Mouse (Mus musculus): ENCODE data around the gene Msh5. TPM values are rescaled to one million over a fixed set of nuclear protein-coding genes. Genes with fewer than 3 reads are reported as not detected.
A peak's percentile ranks its signal among the peaks of the same experiment; 100 is the strongest.
"Not testable (repeated sequence)": the region's sequence is repeated elsewhere in the genome, so short reads cannot be mapped to it uniquely, and the experiment has no call there.

The Msh5 gene
- polyA plus RNA-seq, 1 experiment = 15.5 TPM

DNA sequence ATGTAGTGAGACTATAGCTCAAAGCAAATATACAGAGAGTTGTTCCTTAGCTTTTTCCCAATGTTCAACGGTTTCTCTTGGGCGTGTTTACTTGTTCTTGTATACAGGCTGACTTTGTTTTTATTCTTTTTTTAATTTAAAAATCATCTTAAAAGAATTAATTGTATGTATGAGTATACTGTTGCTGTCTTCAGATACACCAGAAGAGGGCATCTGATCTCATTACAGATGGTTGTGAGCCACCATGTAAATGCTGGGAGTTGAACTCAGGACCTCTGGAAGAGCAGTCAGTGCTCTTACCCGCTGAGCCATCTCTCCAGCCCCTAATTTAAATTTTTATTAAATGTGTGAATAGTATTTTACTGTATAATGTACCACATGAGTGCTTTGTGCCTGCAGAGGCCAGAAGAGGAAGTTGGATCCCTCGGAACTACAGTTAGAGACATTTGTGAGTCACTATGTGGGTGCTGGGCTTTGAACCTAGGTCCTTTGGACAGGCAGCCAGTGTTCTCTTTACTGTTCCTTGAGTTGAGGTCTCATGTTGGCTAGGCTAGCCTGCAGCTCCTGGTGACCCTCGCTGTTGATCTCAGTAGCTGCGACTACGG, 39.1 kb downstream of the Msh5 start:
- TF ChIP-seq POLR2A (IDR thresholded peaks at IDR 0.05; ENCODE audit: control insufficient read depth, extremely low read depth, insufficient read depth, low read length, poor library complexity) (no peak), CTCF (IDR thresholded peaks at IDR 0.05; ENCODE audit: borderline replicate concordance, control insufficient read depth, extremely low read depth, insufficient read depth, low read length, poor library complexity) (no peak)
- Histone ChIP-seq H3K4me1 (replicated peaks; ENCODE audit: control insufficient read depth, insufficient read depth, low read length) (peaks cover 4% of the 10 kb centered on the region), H3K36me3 (ENCODE audit: control insufficient read depth, insufficient read depth, low read length) (peaks cover 30% of the 10 kb centered on the region), H3K4me3 (ENCODE audit: control insufficient read depth, insufficient read depth, low read length) (no peak overlapping the region), H3K27me3 (ENCODE audit: control insufficient read depth, insufficient read depth, low read length) (no peaks in the 10 kb centered on the region), H3K27ac (ENCODE audit: control insufficient read depth, insufficient read depth, low read length) (no peak overlapping the region)
- DNase-seq = no peak
- WGBS = 95% methylated on average over 7 of the region's 7 CpGs

DNA sequence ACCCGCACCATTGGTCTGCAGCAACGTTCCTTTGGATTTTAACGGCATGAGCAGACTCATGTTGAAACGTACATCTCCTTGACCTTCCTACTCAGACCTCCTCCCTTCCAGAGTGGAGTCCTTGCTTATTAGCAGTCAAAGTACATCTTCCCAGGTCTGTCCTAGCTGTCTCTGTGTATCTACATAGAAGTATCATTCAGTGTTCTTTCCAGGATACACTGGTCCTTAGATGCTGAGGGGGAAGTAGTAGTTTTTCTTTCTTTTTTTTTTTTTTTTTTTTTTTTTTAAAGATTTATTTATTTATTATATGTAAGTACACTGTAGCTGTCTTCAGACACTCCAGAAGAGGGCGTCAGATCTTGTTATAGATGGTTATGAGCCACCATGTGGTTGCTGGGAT, 40.6 kb downstream of the Msh5 start:
- 96% methylated on average over 4 of the region's 5 CpGs for WGBS
- H3K4me3 ChIP-seq (ENCODE audit: control insufficient read depth, insufficient read depth, low read length); H3K27me3 ChIP-seq (ENCODE audit: control insufficient read depth, insufficient read depth, low read length); DNase-seq; H3K27ac ChIP-seq (ENCODE audit: control insufficient read depth, insufficient read depth, low read length): not testable (repeated sequence)
- Histone ChIP-seq H3K36me3 (ENCODE audit: control insufficient read depth, insufficient read depth, low read length) (peaks cover 21% of the 10 kb centered on the region), H3K4me1 (replicated peaks; ENCODE audit: control insufficient read depth, insufficient read depth, low read length) (peaks cover 14% of the 10 kb centered on the region)

DNA sequence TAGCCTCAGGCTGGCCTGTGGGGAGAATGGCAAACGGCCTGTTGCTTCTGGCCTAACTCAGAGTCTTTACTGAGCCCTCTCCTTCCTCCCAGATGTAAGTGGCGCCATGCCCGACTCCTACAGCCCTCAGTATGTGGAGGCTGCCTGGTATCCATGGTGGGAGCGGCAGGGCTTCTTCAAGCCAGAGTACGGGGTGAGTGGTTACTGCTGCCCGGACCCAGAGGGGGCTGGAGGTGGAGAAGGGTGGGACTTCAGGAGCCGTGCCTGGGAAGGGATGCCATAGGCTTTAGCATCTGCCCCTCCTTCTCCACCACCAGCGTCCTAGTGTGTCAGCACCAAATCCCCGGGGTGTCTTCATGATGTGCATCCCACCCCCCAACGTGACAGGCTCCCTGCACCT, 41.4 kb downstream of the Msh5 start:
- H3K27me3 ChIP-seq (ENCODE audit: control insufficient read depth, insufficient read depth, low read length) = no peaks in the 10 kb centered on the region

DNA sequence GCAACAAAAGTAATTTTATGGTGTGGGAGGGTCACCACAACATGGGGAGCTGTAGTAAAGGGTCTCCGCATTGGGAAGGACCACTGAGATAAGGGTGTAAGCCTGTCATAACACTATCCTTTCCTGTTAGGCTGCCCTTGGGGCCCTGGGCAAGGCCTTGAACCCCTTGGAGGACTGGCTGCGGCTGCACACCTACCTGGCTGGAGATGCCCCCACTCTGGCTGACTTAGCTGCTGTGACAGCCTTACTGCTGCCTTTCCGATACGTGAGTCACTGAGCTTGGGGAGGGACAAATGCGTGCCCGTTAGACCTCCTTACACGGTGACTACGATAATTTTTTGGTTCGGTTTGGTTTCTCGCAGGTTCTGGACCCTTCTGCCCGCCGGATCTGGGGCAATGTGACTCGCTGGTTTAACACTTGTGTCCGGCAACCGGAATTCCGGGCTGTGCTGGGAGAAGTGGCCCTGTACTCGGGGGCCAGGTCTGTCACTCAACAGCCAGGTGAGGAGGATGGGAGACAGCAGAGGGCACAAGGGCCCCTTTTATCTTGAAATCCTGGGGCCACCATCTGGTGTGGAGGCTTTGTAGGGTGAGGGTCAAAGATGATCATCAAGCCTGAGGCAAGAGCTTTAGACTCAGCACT, 42.3 kb downstream of the Msh5 start:
- DNase-seq = no peak
- WGBS = 97% methylated on average over 17 of the region's 17 CpGs
- no peak for TF ChIP-seq POLR2A (IDR thresholded peaks at IDR 0.05; ENCODE audit: control insufficient read depth, extremely low read depth, insufficient read depth, low read length, poor library complexity)
- no peak for TF ChIP-seq CTCF (IDR thresholded peaks at IDR 0.05; ENCODE audit: borderline replicate concordance, control insufficient read depth, extremely low read depth, insufficient read depth, low read length, poor library complexity)
- H3K4me1 ChIP-seq (replicated peaks; ENCODE audit: control insufficient read depth, insufficient read depth, low read length) = peaks cover 21% of the 10 kb centered on the region
- no peak overlapping the region for H3K27ac ChIP-seq (ENCODE audit: control insufficient read depth, insufficient read depth, low read length)
- H3K27me3 ChIP-seq (ENCODE audit: control insufficient read depth, insufficient read depth, low read length) = no peaks in the 10 kb centered on the region
- no peak overlapping the region for H3K4me3 ChIP-seq (ENCODE audit: control insufficient read depth, insufficient read depth, low read length)
- peaks cover 14% of the 10 kb centered on the region for H3K36me3 ChIP-seq (ENCODE audit: control insufficient read depth, insufficient read depth, low read length)

More for the DNA sequence above, 41.4 kb downstream of the Msh5 start:
- 97% methylated on average over 10 of the region's 10 CpGs for WGBS
- H3K36me3 ChIP-seq (ENCODE audit: control insufficient read depth, insufficient read depth, low read length) = peaks cover 14% of the 10 kb centered on the region
- H3K4me3 ChIP-seq (ENCODE audit: control insufficient read depth, insufficient read depth, low read length) = no peak overlapping the region
- no peak overlapping the region for H3K27ac ChIP-seq (ENCODE audit: control insufficient read depth, insufficient read depth, low read length)
- peaks cover 14% of the 10 kb centered on the region for H3K4me1 ChIP-seq (replicated peaks; ENCODE audit: control insufficient read depth, insufficient read depth, low read length)
- no peak for DNase-seq
- TF ChIP-seq CTCF (IDR thresholded peaks at IDR 0.05; ENCODE audit: borderline replicate concordance, control insufficient read depth, extremely low read depth, insufficient read depth, low read length, poor library complexity) = no peak
- no peak for TF ChIP-seq POLR2A (IDR thresholded peaks at IDR 0.05; ENCODE audit: control insufficient read depth, extremely low read depth, insufficient read depth, low read length, poor library complexity)

DNA sequence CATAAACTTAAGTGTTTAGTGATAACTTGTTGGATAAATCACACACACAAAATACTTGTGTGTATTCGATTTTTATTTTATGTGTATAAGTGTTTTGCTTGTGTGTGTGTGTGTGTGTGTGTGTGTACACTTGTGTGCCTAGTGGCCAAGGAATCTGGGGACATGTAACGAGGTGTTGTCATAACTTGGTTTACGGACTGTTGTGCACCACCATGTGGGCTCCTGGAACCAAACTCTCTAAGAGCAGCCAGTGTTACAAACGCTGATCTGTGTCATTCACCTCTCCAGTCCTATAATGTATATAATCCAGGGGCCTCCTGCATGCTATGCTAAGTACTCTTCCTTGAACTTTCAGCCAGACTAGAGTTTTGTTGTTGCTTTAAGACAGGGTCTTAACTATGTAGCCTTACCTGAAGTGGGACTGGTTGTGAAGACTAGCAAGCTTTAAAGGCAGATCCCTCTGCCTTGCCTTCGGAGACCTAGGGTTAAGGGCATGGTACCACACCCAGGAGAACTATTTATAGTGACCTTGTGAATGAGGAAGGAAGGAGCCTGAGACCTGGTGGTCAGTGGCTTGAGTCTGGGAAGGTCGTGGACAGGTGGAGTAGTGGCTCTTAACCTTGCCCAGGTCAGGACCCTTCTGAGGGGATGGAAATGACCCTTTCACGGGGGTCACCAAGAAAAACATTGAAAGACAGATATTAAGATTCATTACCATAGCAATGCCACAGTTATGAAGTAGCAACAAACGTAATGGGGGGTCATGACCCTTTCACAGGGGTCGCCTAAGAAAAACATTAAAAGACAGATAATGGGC, 43.3 kb downstream of the Msh5 start:
- H3K27ac ChIP-seq (ENCODE audit: control insufficient read depth, insufficient read depth, low read length) = no peak overlapping the region
- peaks cover 14% of the 10 kb centered on the region for H3K36me3 ChIP-seq (ENCODE audit: control insufficient read depth, insufficient read depth, low read length)
- peaks cover 29% of the 10 kb centered on the region for H3K4me1 ChIP-seq (replicated peaks; ENCODE audit: control insufficient read depth, insufficient read depth, low read length)
- DNase-seq = no peak
- no peaks in the 10 kb centered on the region for H3K27me3 ChIP-seq (ENCODE audit: control insufficient read depth, insufficient read depth, low read length)
- no peak for TF ChIP-seq POLR2A (IDR thresholded peaks at IDR 0.05; ENCODE audit: control insufficient read depth, extremely low read depth, insufficient read depth, low read length, poor library complexity)
- WGBS = 42% methylated on average over 9 of the region's 9 CpGs
- no peak overlapping the region for H3K4me3 ChIP-seq (ENCODE audit: control insufficient read depth, insufficient read depth, low read length)

DNA sequence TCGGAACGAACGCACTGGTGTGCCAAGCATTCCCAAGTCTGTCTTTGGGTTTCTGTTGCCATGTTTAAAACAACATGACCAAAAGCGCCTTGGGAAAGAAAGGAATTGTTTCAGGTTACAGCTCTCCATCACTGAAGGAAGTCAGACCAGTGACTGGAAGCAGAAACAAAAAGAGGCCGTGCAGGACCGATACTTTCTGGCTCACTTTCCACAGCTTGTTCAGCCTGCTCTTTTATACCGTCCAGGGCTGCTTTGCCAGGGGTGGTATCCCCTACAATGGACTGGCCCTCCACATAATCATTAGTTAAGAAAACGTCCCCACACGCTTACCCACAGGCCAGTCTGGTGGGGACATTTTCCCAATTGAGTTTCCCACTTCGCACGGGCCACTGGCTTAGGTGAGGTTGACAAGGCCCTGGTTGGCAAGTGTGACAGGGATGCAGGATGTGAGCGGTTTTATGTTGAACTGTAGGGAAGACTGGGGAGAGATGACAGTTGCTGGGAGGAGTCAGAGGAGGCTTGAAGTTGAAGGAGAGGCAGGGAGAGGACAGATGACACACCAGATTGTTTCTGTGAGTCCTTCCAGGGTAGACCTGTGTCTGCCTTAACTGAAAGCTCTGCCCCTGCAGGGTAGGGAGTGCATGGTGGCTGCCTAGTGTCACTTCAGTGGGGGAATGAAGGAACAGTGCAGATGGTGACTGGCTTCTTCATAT, 44.2 kb downstream of the Msh5 start:
- peaks cover 22% of the 10 kb centered on the region for H3K36me3 ChIP-seq (ENCODE audit: control insufficient read depth, insufficient read depth, low read length)
- H3K4me1 ChIP-seq (replicated peaks; ENCODE audit: control insufficient read depth, insufficient read depth, low read length) = peaks cover 33% of the 10 kb centered on the region
- no peaks in the 10 kb centered on the region for H3K27me3 ChIP-seq (ENCODE audit: control insufficient read depth, insufficient read depth, low read length)
- H3K4me3 ChIP-seq (ENCODE audit: control insufficient read depth, insufficient read depth, low read length) = peak overlapping the region; percentile 85
- 2% methylated on average over 12 of the region's 12 CpGs for WGBS
- H3K27ac ChIP-seq (ENCODE audit: control insufficient read depth, insufficient read depth, low read length) = peak overlapping the region; percentile 63
- TF ChIP-seq CTCF (IDR thresholded peaks at IDR 0.05; ENCODE audit: borderline replicate concordance, control insufficient read depth, extremely low read depth, insufficient read depth, low read length, poor library complexity) (no peak), POLR2A (IDR thresholded peaks at IDR 0.05; ENCODE audit: control insufficient read depth, extremely low read depth, insufficient read depth, low read length, poor library complexity) (no peak)
- no peak for DNase-seq

All from thymus, adult 2 months (tissue).